ENCODE assay signal across 8 mouse cellular contexts in genomic region chr16:17583064-17583463, GRCm38 (mm10). TPM values are rescaled to one million over a fixed set of nuclear protein-coding genes. Genes with fewer than 3 reads are reported as not detected.
A peak's percentile ranks its signal among the peaks of the same experiment; 100 is the strongest.
DNase-seq lines count a peak whose midpoint lies in the region; ATAC-seq and TF ChIP-seq lines count a peak whose summit lies in the region.
"Had no signal": no experiment of that assay in that cellular context is flagged by ENCODE, and none has a peak within 500 bp of the region (broad histone marks: within the 10 kb centered on the region; RNA-seq: fewer than 3 reads in every experiment).

Gene Slc7a4, minus strand, starts transcription at chr16:17583214.

- H3K36me3 ChIP-seq in testis, adult 2 months (ENCODE audit: control insufficient read depth, insufficient read depth, low read length) = no peaks in the 10 kb centered on the region
- no peaks in the 10 kb centered on the region for H3K36me3 ChIP-seq in hindbrain, embryonic 13.5 days
- H3K36me3 ChIP-seq in stomach, embryonic 16.5 days (ENCODE audit: control insufficient read depth, insufficient read depth, low read length) = no peaks in the 10 kb centered on the region
- H3K36me3 ChIP-seq: heart, embryonic 13.5 days had no signal

- WGBS in hindbrain, embryonic 13.5 days = 11% methylated on average over 8 of the region's 8 CpGs
- 24% methylated on average over 8 of the region's 8 CpGs for WGBS in lung, adult 2 months
- 26% methylated on average over 8 of the region's 8 CpGs for WGBS in stomach, embryonic 16.5 days

- H3K9ac ChIP-seq in hindbrain, embryonic 13.5 days = no peak within 1 kb of the TSS
- no peak within 1 kb of the TSS for H3K9ac ChIP-seq in stomach, embryonic 16.5 days (ENCODE audit: low read length)
- H3K9ac ChIP-seq: heart, embryonic 13.5 days had no signal

- no peak for DNase-seq in testis, postnatal 10 days (ENCODE audit: low spot score)
- no peak for DNase-seq in lung, adult 2 months
- no peak for DNase-seq in right cerebral cortex, postnatal 25 days

- H3K4me2 ChIP-seq in hindbrain, embryonic 13.5 days = no peak within 1 kb of the TSS
- H3K4me2 ChIP-seq in stomach, embryonic 16.5 days (ENCODE audit: low read depth, low read length) = no peak within 1 kb of the TSS
- H3K4me2 ChIP-seq: heart, embryonic 13.5 days had no signal

- TF ChIP-seq POLR2A in testis, adult 2 months (IDR thresholded peaks at IDR 0.05; ENCODE audit: control insufficient read depth, low read depth, low read length) = no peak
- no peak for TF ChIP-seq POLR2A in bone marrow macrophage, adult 2 months (IDR thresholded peaks at IDR 0.05; ENCODE audit: borderline replicate concordance, low read depth, low read length)
- no peak for TF ChIP-seq POLR2A in lung, adult 2 months (IDR thresholded peaks at IDR 0.05; ENCODE audit: borderline replicate concordance, extremely low read depth, low read depth, low read length)

- H3K9me3 ChIP-seq in hindbrain, embryonic 13.5 days = 0 out of 2 replicates have a peak, but pooled peaks cover under 1% of the 10 kb centered on the region
- H3K9me3 ChIP-seq in stomach, embryonic 16.5 days (replicated peaks; ENCODE audit: control insufficient read depth, low read length) = no peaks in the 10 kb centered on the region
- H3K9me3 ChIP-seq: heart, embryonic 13.5 days had no signal

- H3K4me3 ChIP-seq in testis, adult 2 months (ENCODE audit: control insufficient read depth, low read depth, low read length) = peak within 1 kb of the TSS; percentile 12
- no peak within 1 kb of the TSS for H3K4me3 ChIP-seq in bone marrow macrophage, adult 2 months (ENCODE audit: insufficient read depth, low read length)
- H3K4me3 ChIP-seq in hindbrain, embryonic 13.5 days = no peak within 1 kb of the TSS
- H3K4me3 ChIP-seq in lung, adult 2 months (replicated peaks; ENCODE audit: extremely low read depth, low read depth, low read length) = no peak within 1 kb of the TSS
- no peak within 1 kb of the TSS for H3K4me3 ChIP-seq in stomach, embryonic 16.5 days (replicated peaks; ENCODE audit: low read length)
- H3K4me3 ChIP-seq: heart, embryonic 13.5 days had no signal

- peak within 1 kb of the TSS; percentile 77 for H3K27ac ChIP-seq in testis, adult 2 months (ENCODE audit: control insufficient read depth, insufficient read depth, low read depth, low read length)
- no peak within 1 kb of the TSS for H3K27ac ChIP-seq in bone marrow macrophage, adult 2 months (ENCODE audit: insufficient read depth, low read depth, low read length)
- no peak within 1 kb of the TSS for H3K27ac ChIP-seq in hindbrain, embryonic 13.5 days
- no peak within 1 kb of the TSS for H3K27ac ChIP-seq in stomach, embryonic 16.5 days (ENCODE audit: low read length)
- H3K27ac ChIP-seq: heart, embryonic 13.5 days had no signal

- H3K27me3 ChIP-seq in testis, adult 2 months (ENCODE audit: control insufficient read depth, insufficient read depth, low read length) = no peaks in the 10 kb centered on the region
- H3K27me3 ChIP-seq in hindbrain, embryonic 13.5 days = peaks cover 7% of the 10 kb centered on the region
- no peaks in the 10 kb centered on the region for H3K27me3 ChIP-seq in stomach, embryonic 16.5 days (ENCODE audit: control insufficient read depth, insufficient read depth, low read length)

- ATAC-seq in hindbrain, embryonic 13.5 days (ENCODE audit: low FRiP score) = no peak
- no peak for ATAC-seq in stomach, embryonic 16.5 days (ENCODE audit: insufficient read depth, low FRiP score)

- H3K4me1 ChIP-seq in testis, adult 2 months (ENCODE audit: control insufficient read depth, insufficient read depth, low read length) = peaks cover 2% of the 10 kb centered on the region
- no peaks in the 10 kb centered on the region for H3K4me1 ChIP-seq in bone marrow macrophage, adult 2 months (ENCODE audit: control insufficient read depth, insufficient read depth, low read length)
- H3K4me1 ChIP-seq in hindbrain, embryonic 13.5 days (replicated peaks) = no peaks in the 10 kb centered on the region
- no peaks in the 10 kb centered on the region for H3K4me1 ChIP-seq in lung, adult 2 months (ENCODE audit: control insufficient read depth, insufficient read depth, low read length)
- no peaks in the 10 kb centered on the region for H3K4me1 ChIP-seq in stomach, embryonic 16.5 days (ENCODE audit: control insufficient read depth, insufficient read depth, low read length)
- H3K4me1 ChIP-seq: heart, embryonic 13.5 days had no signal

- peak; percentile 84; the same call in 1 of the 2 replicates for TF ChIP-seq CTCF in testis, adult 2 months (IDR thresholded peaks at IDR 0.05; ENCODE audit: control insufficient read depth, insufficient read depth, insufficient replicate concordance, low read depth, low read length)
- peak; percentile 90 for TF ChIP-seq CTCF in bone marrow macrophage, adult 2 months (IDR thresholded peaks at IDR 0.05; ENCODE audit: low read depth, low read length)
- TF ChIP-seq CTCF in lung, adult 2 months (IDR thresholded peaks at IDR 0.05; ENCODE audit: insufficient read depth, low read length) = peak; percentile 66

RNA-seq across cellular contexts. Expression of gene Slc7a4, which starts in this region (rescaled TPM):
- 49.9 and 55.6 TPM in 2 replicates for polyA plus RNA-seq in testis, adult 2 months (2012; rRNA removed)
- polyA plus RNA-seq in bone marrow macrophage, adult 2 months (2012; ENCODE audit: insufficient read depth, insufficient read length, missing spikeins) = 2.2 and 2.4 TPM in 2 replicates
- polyA plus RNA-seq in hindbrain, embryonic 13.5 days (2015; fragmentation: Nextera tagmentation; extraction: Ambion mirVana) = 20.2 and 21.0 TPM in 2 replicates
- polyA plus RNA-seq in lung, adult 2 months (2012; rRNA removed) = 35.7 and 38.4 TPM in 2 replicates
- polyA plus RNA-seq in stomach, embryonic 16.5 days (2015; fragmentation: Nextera tagmentation; extraction: Ambion mirVana) = 25.9 and 26.6 TPM in 2 replicates
